Mouse (Mus musculus): ENCODE results near the gene Irf9. TPM values are rescaled to one million over a fixed set of nuclear protein-coding genes. Genes with fewer than 3 reads are reported as not detected.

The Irf9 gene
- total and polyA plus RNA-seq, 3 experiments, result 9.2 to 12.8 (median 9.6) TPM

- Histone ChIP-seq H3K36me3 (replicated peaks in 1 of 2; ENCODE audit: control insufficient read depth in 1 of 2, insufficient read depth in 1 of 2, low read length in 1 of 2) (peaks cover 13 to 29% of the 10 kb centered on the region in 2 experiments), H3K9ac (ENCODE audit: insufficient read depth, low read depth) (peak within 1 kb of the TSS; percentile 87), H3K79me2 (replicated peaks; ENCODE audit: control insufficient read depth, extremely low read depth, insufficient read depth, poor library complexity, severe bottlenecking) (peaks cover 6% of the 10 kb centered on the region; the same call in 1 of the 2 replicates), H3K4me2 (ENCODE audit: insufficient read depth, low read depth, poor library complexity, severe bottlenecking) (peak within 1 kb of the TSS; percentile 73; the same call in 1 of the 2 replicates), H3K9me3 (replicated peaks; ENCODE audit: low read length) (no peaks in the 10 kb centered on the region), H3K27me3 (replicated peaks) (no peaks in the 10 kb centered on the region), H3K4me3 (replicated peaks in 1 of 3; ENCODE audit: low read depth in 2 of 3, low read length in 2 of 3, poor library complexity in 1 of 3) (peak within 1 kb of the TSS; percentile 69 to 80 (median 80)), H3K27ac (ENCODE audit: insufficient read depth, low read depth) (peak within 1 kb of the TSS; percentile 95), H3K4me1 (ENCODE audit: control insufficient read depth in 1 of 2, insufficient read depth in 2 of 2) (peaks cover 9 to 32% of the 10 kb centered on the region in 2 experiments)
- DNase-seq (ENCODE audit: extremely low read depth), result peak; percentile 97
- in situ Hi-C loops (cut with MboI; ENCODE audit: low pct_ligation_motif_present, low pct_unique_long_range_greater_than_20kb, low sequenced_read_pairs), result no loop called here
- dilution Hi-C loops (cut with MboI; ENCODE audit: extremely low pct_ligation_motif_present, extremely low pct_unique_long_range_greater_than_20kb, low sequenced_read_pairs), result no loop called here
- TF ChIP-seq SMC3 (IDR thresholded peaks at IDR 0.05; ENCODE audit: low read depth, low read length) (0 out of 2 replicates have a peak, but pooled peaks have one; percentile 18), MYC (IDR thresholded peaks at IDR 0.05; ENCODE audit: low read depth, low read length) (peak; percentile 30; the same call in 1 of the 2 replicates), UBTF (IDR thresholded peaks at IDR 0.05; ENCODE audit: low read depth, low read length) (0 out of 2 replicates have a peak, but pooled peaks have one; percentile 68), USF2 (conservative IDR thresholded peaks at IDR 0.05; ENCODE audit: low read depth, low read length) (no peak), MAX (IDR thresholded peaks at IDR 0.05; ENCODE audit: low read length) (peak; percentile 69; the same call in 1 of the 2 replicates), ZMIZ1 (IDR thresholded peaks at IDR 0.05; ENCODE audit: low read depth, low read length) (peak; percentile 79), NRF1 (IDR thresholded peaks at IDR 0.05; ENCODE audit: low read depth, low read length) (peak; percentile 89), CTCF (conservative IDR thresholded peaks at IDR 0.05 in 1 of 2, IDR thresholded peaks at IDR 0.05 in 1 of 2; ENCODE audit: low read depth in 2 of 2, low read length in 2 of 2) (peak in 1 of 2 experiments; percentile 34; a peak in 2 of 4 replicates), ETS1 (conservative IDR thresholded peaks at IDR 0.05; ENCODE audit: low read depth, low read length) (peak; percentile 27; the same call in 1 of the 2 replicates), KAT2A (IDR thresholded peaks at IDR 0.05; ENCODE audit: insufficient replicate concordance, low read length) (no peak), TCF12 (IDR thresholded peaks at IDR 0.05; ENCODE audit: low read depth, low read length) (peak; percentile 73; the same call in 1 of the 2 replicates), CHD1 (IDR thresholded peaks at IDR 0.05; ENCODE audit: low read depth, low read length) (no peak), GABPA (IDR thresholded peaks at IDR 0.05; ENCODE audit: insufficient replicate concordance, low read depth, low read length) (no peak), RAD21 (IDR thresholded peaks at IDR 0.05; ENCODE audit: low read depth, low read length) (peak; percentile 9), POLR2A (IDR thresholded peaks at IDR 0.05; ENCODE audit: low read depth, low read length) (peak; percentile 81), JUN (IDR thresholded peaks at IDR 0.05; ENCODE audit: insufficient read depth, low read depth, low read length) (no peak), CHD2 (IDR thresholded peaks at IDR 0.05; ENCODE audit: low read length) (peak; percentile 89), ELF1 (IDR thresholded peaks at IDR 0.05; ENCODE audit: low read depth, low read length) (peak; percentile 78; the same call in 1 of the 2 replicates), ZNF384 (IDR thresholded peaks at IDR 0.05; ENCODE audit: low read depth, low read length) (no peak), POLR2AphosphoS2 (IDR thresholded peaks at IDR 0.05; ENCODE audit: low read depth, low read length) (peak; percentile 33; the same call in 1 of the 2 replicates), MXI1 (IDR thresholded peaks at IDR 0.05; ENCODE audit: low read depth, low read length) (no peak), ZC3H11A (IDR thresholded peaks at IDR 0.05; ENCODE audit: low read depth, low read length) (no peak), SIN3A (IDR thresholded peaks at IDR 0.05; ENCODE audit: low read length) (no peak; the same call in 1 of the 2 replicates), RCOR1 (conservative IDR thresholded peaks at IDR 0.05; ENCODE audit: low read depth, low read length) (no peak), MEF2A (IDR thresholded peaks at IDR 0.05; ENCODE audit: borderline replicate concordance, low read depth, low read length) (no peak), TBP (conservative IDR thresholded peaks at IDR 0.05; ENCODE audit: low read depth, low read length) (no peak; the same call in 1 of the 2 replicates), HCFC1 (IDR thresholded peaks at IDR 0.05; ENCODE audit: low read depth, low read length) (peak; percentile 55; the same call in 1 of the 2 replicates), BHLHE40 (IDR thresholded peaks at IDR 0.05; ENCODE audit: low read depth, low read length) (no peak), USF1 (IDR thresholded peaks at IDR 0.05; ENCODE audit: low read depth, low read length) (peak; percentile 37), NELFE (IDR thresholded peaks at IDR 0.05; ENCODE audit: low read depth, low read length) (peak; percentile 85)
These were observed 43.6 kb upstream of the Irf9 start, which contains the start of gene Dcaf11 for GRCm38 (mm10) chr14:55559799-55560201. Gene Dcaf11 (plus strand): TSS chr14:55560006.

Data from CH12.LX (cell line).